9 mouse cellular contexts compared by ENCODE assay signal in the genomic region with DNA sequence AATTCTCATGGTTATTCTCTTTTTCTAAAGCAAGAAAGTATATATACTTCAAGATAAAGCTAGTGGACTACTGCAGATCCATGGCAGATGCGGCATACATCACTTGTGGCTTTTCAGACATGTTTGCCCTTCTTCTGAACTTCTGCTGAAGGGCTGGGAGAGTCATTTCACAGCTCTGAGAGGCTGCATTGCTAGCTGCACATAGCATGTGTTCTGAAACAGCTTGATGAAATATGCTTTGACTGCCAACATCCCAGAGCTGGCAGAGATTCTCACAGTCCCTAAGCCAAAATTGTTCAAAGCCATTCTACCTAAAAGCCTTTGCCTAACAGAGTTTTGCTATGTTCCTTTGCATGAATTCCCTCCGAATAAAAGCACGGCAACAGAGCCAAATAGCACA.
A peak's percentile ranks its signal among the peaks of the same experiment; 100 is the strongest.
DNase-seq lines count a peak whose midpoint lies in the region; ATAC-seq and TF ChIP-seq lines count a peak whose summit lies in the region.
"Had no signal": no experiment of that assay in that cellular context is flagged by ENCODE, and none has a peak within 500 bp of the region (broad histone marks: within the 10 kb centered on the region; RNA-seq: fewer than 3 reads in every experiment).

No protein-coding gene starts in this region.

- no peaks in the 10 kb centered on the region for H3K4me1 ChIP-seq in hindbrain, embryonic 15.5 days (replicated peaks)
- no peaks in the 10 kb centered on the region for H3K4me1 ChIP-seq in hindbrain, embryonic 12.5 days
- H3K4me1 ChIP-seq in intestine, postnatal 0 days (replicated peaks; ENCODE audit: control insufficient read depth, insufficient read depth, low read length), result no peaks in the 10 kb centered on the region
- H3K4me1 ChIP-seq: liver, embryonic 15.5 days had no signal

- TF ChIP-seq CTCF in intestine, postnatal 0 days (IDR thresholded peaks at IDR 0.05; ENCODE audit: low read depth), result no peak

- no peaks in the 10 kb centered on the region for H3K9me3 ChIP-seq in hindbrain, embryonic 15.5 days
- no peaks in the 10 kb centered on the region for H3K9me3 ChIP-seq in hindbrain, embryonic 12.5 days (replicated peaks)
- H3K9me3 ChIP-seq in intestine, postnatal 0 days (ENCODE audit: control insufficient read depth), result no peaks in the 10 kb centered on the region
- H3K9me3 ChIP-seq: liver, embryonic 15.5 days had no signal

- H3K27me3 ChIP-seq in hindbrain, embryonic 15.5 days, result no peaks in the 10 kb centered on the region
- no peaks in the 10 kb centered on the region for H3K27me3 ChIP-seq in hindbrain, embryonic 12.5 days
- H3K27me3 ChIP-seq in intestine, postnatal 0 days (replicated peaks; ENCODE audit: control insufficient read depth, insufficient read depth, low read length), result no peaks in the 10 kb centered on the region
- H3K27me3 ChIP-seq: liver, embryonic 15.5 days had no signal

- no peak overlapping the region for H3K4me2 ChIP-seq in hindbrain, embryonic 15.5 days
- no peak overlapping the region for H3K4me2 ChIP-seq in hindbrain, embryonic 12.5 days (replicated peaks)
- H3K4me2 ChIP-seq in intestine, postnatal 0 days (replicated peaks; ENCODE audit: low read depth), result no peak overlapping the region
- H3K4me2 ChIP-seq: liver, embryonic 15.5 days had no signal

- WGBS in hindbrain, embryonic 15.5 days, result 66% methylated on average over 3 of the region's 3 CpGs
- WGBS in hindbrain, embryonic 12.5 days, result 85% methylated on average over 3 of the region's 3 CpGs
- 78% methylated on average over 3 of the region's 3 CpGs for WGBS in intestine, postnatal 0 days

- no peak overlapping the region for H3K27ac ChIP-seq in hindbrain, embryonic 15.5 days (replicated peaks)
- H3K27ac ChIP-seq in hindbrain, embryonic 12.5 days, result no peak overlapping the region
- no peak overlapping the region for H3K27ac ChIP-seq in intestine, postnatal 0 days (ENCODE audit: low read depth, low read length)
- H3K27ac ChIP-seq: liver, embryonic 15.5 days had no signal

- DNase-seq in adrenal gland, postnatal 36 days, result peak; percentile 48 to 59
- DNase-seq in frontal cortex, postnatal 14 days (ENCODE audit: low spot score in 2 of 2), result peak; percentile 33 to 41
- DNase-seq in layer of hippocampus, postnatal 14 days (ENCODE audit: low spot score in 2 of 2), result peak; percentile 75 to 95
- DNase-seq in lung, postnatal 4 days, result peak; percentile 39 to 57
- DNase-seq in spleen, postnatal 4 days (ENCODE audit: low spot score in 2 of 2), result no peak

- no peak overlapping the region for H3K4me3 ChIP-seq in hindbrain, embryonic 15.5 days
- no peak overlapping the region for H3K4me3 ChIP-seq in hindbrain, embryonic 12.5 days
- H3K4me3 ChIP-seq in intestine, postnatal 0 days (ENCODE audit: low read depth, low read length), result no peak overlapping the region
- H3K4me3 ChIP-seq: liver, embryonic 15.5 days had no signal

- ATAC-seq in hindbrain, embryonic 15.5 days (ENCODE audit: low FRiP score, low read depth), result peak; percentile 81
- no peak for ATAC-seq in hindbrain, embryonic 12.5 days (ENCODE audit: low FRiP score)
- no peak for ATAC-seq in intestine, postnatal 0 days

- H3K36me3 ChIP-seq in hindbrain, embryonic 15.5 days, result no peaks in the 10 kb centered on the region
- H3K36me3 ChIP-seq in hindbrain, embryonic 12.5 days, result no peaks in the 10 kb centered on the region
- no peaks in the 10 kb centered on the region for H3K36me3 ChIP-seq in intestine, postnatal 0 days (ENCODE audit: control insufficient read depth, insufficient read depth)
- H3K36me3 ChIP-seq: liver, embryonic 15.5 days had no signal

- no peak overlapping the region for H3K9ac ChIP-seq in hindbrain, embryonic 15.5 days
- no peak overlapping the region for H3K9ac ChIP-seq in hindbrain, embryonic 12.5 days
- no peak overlapping the region for H3K9ac ChIP-seq in intestine, postnatal 0 days (ENCODE audit: low read depth, low read length)
- H3K9ac ChIP-seq: liver, embryonic 15.5 days had no signal

Comparison
In these comparisons a context has a peak if more than half of its experiments do, and no peak if none do; other contexts are left out.
1. DNase-seq: peak in adrenal gland, postnatal 36 days (2 of 2), frontal cortex, postnatal 14 days (2 of 2), layer of hippocampus, postnatal 14 days (2 of 2) and lung, postnatal 4 days (2 of 2); none in spleen, postnatal 4 days (0 of 2).